Mouse (Mus musculus): ENCODE data around the gene Casz1. TPM values are rescaled to one million over a fixed set of nuclear protein-coding genes. Genes with fewer than 3 reads are reported as not detected.
A peak's percentile ranks its signal among the peaks of the same experiment; 100 is the strongest.

Casz1 gene
- total RNA-seq, 2 experiments from 2014 or later: 2.4 to 5.7 TPM

DNA sequence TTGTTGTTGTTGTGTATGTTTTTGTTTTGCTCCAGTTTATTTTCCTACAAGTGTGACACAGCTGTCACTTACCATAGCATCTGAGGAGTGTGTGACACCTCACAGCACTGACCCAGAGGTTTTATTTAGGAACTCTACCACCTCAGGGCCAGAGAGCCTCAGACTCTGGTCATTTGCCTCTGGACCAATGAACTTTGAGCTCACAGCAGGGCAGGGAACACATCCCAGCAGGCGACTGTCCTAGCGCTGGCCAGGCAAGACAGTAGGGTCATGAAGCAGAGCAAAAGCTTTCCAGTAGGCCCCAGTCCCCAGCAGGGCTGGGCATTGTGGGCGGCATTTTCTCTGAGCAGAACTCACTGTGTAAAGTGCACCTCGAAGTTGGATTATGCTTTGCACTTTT is 1.2 kb upstream of the Casz1 start:
- no peak for DNase-seq

DNA sequence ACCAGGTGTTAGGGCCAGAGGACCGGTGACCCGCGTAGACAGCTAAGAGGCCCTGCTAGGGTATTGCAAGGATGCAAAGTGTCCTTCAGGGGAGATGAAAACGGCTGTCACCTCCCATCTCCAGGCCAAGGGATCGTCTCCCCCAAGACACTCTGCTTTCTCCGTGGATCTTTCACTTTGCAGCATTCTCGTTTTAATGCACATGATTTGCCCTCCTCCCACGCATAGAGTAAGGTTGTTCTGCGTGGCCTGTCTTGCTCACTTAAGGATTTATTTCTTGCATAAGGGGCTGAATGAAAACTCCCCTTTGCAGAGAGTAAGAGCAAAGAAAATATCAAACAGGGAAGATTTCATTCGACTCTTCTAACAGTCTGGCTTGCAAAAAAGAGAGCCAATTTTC is 593 bp upstream of the Casz1 start:
- no peak for DNase-seq

DNA sequence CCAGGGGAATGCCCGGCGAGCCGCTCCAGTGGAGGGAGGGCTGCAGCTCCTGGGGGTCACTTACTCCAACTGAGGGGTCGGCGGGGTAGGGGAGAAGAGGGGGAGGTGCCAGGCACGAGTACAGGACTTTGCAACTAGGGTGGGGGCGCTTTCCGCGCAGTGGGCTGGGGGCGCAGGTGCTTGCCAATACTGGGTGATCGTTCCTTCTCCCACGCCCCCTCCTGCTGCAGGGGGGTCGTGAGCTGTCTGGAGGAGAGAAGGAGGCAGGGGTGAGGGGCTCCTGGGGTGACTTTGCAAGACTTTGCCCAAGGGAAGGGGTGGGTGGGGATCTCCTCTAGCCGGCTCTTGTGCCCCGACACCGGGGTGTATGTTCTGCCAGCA is 541 bp downstream of the Casz1 start:
- no peak for DNase-seq

DNA sequence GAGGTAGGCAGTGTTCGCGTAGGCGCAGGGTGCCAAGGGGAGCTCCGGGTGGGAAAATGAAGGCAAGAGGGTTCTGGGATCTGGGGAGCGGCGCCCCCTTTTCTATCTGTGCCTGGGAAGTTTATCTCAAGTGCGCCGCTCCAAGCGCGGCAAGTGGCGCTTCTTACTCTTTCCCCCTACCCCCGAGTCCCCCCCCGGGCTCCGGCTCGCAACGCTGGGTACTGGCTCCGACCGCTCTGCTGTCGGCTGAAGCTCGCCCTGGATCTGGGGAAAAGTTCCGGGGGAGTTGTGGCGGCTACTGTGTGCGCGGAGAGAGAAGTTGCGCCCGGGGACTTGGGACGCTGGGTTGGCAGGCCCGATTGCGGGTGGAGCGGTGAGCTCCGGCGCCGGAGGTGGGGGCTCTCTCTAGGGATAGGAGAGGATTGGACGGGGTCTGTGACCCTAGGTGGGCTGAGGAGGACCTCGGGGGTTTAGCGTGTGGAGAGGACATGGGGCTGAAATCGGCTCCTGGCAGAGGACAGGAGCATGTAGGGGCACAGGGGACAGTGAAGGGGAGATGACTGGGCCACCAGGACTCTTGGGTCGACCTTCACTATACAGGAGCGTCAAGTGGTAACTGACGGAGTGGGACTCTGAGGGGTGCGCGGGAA is 1.1 kb downstream of the Casz1 start:
- DNase-seq: peak; percentile 36 to 43

DNA sequence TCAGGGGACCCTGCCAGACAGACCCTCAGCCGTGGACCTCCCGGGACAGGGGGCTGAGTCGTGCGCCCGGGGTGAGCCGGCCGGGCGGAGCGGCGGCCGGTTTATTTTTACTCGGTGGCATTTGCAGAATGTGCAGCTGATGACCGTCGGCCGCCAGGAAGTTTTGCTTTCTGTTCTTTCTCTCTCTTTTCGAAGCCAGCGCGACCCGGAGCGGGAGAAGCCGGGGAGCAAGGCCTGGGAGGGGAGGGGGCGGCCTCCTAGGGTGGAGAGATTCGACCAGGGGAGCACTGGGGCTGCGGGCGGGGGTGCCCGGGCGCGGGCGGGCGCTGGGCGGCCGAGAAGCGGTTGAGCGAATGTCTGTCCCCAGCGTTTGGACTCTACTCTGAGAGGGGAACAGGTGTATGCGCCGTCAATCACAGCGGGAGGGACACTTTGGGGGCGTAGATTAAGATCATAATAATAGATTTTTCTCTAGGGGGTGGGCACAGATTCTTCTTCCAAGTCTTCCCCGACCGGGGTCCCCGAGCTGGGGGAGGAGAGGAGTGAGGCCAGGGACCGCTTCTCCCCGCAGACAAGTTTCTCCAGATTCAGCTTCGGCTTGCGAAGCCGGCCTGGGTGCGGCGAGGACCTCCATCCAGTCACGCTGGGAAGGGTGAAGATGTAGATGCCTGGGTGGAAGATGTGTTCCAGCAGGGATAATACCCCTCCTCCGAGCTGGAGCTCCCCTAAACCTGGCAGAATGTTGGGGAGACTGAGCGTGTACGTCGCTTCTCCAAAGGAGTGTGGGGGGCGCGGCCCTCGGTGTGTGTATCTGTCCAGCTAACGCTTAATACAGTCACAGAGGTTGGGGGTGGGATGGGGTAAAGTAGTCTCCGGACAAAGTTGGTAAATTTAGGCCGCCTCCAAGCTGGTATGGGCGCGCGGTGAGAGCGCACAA is 1.9 kb downstream of the Casz1 start:
- DNase-seq: peak; percentile 24 to 39

DNA sequence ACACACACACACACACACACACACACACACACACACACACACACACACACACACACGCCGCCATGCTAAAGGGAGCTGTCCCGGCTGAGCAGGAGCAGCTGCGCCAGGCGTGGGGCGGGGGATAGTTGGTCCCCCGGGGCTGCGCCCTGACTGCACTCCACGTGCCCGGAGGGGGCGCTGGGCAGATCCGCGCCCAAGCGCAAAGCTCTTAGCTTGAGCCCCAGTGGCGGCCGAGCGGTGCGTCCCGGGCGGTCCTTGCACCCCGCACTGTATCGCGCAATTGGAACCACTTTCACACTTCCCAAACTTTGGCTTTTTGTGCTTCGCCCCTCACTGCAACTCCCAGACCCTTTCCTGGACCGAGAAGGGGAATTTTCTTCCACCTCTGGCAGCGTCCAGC is 2.6 kb downstream of the Casz1 start:
- peak; percentile 37 to 60 for DNase-seq

DNA sequence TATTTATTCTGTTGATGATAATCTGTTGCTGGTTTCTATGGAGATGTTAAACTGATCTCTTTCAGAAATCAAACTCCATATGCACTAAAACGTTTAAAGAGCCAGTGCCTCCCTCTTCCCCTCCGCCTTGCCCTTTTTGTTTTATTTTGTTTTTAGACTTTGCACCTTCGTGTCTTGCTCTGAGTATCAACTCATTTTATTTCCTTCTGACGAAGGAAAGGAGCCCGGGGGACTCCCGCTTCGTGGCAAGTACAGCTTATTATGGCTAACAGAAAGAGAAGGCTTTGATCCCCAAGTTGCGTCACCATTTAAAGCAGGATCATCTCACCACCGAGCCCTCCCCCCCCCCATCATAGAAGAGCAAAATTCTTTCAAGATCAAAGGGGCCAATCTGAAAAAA is 3.2 kb downstream of the Casz1 start:
- no peak for DNase-seq

DNA sequence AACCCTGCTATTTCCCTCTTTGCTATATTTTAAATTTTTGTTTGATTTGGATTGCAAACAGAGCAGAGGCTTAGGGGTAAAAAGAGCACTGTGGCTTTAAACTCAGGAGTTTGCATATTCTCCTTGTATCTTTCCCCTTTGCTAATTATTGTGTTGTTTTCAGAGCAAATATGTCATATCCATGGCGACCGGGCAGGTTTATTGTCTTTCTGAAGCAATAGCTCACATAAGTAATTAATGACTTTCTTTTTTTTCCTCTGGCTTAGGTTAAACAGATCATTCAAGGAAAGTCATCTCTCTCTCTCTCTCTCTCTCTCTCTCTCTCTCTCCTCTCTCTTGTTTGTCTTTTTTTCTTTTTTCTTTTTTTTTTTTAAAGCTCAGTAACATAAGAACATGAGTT is 4.6 kb downstream of the Casz1 start:
- DNase-seq: no peak

DNA sequence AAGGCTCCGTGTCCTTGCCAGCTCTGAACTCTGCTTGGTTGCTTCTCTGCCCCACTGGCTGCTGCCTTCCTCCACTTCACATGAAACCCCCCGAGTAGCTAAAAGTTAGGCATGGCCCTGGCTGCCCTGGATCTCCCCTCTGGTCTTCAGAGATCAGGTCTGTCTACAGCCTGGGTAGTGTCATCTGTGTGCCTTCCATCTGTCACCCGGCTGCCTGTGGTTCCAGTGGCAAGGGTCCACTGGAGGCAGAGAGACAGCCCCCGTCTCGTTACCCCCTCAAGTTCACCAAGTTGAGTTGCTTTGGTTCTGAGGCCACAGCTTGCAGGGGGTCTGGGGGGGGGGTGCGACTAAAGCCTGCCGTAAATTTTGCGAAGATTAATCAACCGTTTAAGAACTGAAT is 6.5 kb downstream of the Casz1 start:
- no peak for DNase-seq

DNA sequence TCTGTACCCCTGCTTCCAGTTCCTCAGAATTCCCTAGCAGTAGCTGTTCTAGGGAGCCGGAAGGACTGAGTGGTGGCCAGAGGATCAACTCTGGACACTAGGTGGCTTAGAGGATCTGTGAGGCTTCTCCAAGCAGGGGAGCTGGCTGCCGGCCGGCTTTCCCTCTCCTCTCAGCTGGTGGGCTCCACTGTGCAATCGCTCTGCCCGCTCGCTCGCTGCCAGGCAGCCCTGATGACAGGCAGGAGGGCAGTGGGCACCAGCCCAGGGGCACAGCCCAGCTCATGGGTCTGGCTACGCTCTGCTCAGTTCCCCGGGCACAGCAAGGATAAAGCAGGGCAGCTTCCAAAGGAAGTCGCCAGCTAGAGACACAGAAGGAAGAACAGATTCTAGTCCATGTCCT is 7.7 kb downstream of the Casz1 start:
- peak; percentile 23 to 28 for DNase-seq

DNA sequence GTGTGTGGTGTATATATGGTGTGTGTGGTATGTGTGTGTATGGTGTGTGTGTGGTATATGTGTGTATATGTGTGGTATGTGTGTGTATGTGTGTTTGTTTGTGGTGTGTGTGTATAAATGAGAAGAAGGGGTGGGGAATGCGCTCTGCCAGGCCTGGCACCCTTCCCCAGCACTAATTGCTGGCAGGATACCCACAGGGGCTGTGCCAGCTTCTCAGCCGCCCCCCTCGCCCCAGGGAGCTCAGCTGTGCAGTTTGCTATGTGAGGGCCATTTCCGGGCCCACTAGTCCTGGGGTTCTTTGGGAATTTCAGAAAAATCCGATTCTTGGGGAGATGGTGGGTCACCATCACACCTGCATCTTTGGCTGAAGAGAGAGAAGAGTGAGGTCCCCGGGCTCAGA is 9.0 kb downstream of the Casz1 start:
- no peak for DNase-seq

DNA sequence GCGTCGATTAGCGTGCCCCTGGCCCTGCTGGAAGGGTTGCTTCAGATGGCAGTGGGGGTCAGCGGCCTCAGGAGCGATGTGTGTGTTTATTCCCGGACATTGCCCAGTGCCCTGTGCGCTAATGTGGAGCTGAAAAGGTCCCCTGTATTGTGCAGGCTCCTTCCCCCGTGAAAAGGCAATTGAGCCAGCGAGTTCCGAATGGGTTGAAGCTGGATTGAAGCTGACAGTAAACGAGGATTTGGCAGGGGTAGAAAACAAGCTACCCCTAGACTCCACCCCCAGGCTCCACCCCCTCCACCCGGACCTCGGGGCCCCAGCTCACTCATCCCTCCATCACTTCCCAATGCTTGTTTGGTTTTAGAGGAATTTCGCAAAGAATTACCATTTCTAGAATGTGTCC is 12.3 kb downstream of the Casz1 start:
- DNase-seq: no peak

DNA sequence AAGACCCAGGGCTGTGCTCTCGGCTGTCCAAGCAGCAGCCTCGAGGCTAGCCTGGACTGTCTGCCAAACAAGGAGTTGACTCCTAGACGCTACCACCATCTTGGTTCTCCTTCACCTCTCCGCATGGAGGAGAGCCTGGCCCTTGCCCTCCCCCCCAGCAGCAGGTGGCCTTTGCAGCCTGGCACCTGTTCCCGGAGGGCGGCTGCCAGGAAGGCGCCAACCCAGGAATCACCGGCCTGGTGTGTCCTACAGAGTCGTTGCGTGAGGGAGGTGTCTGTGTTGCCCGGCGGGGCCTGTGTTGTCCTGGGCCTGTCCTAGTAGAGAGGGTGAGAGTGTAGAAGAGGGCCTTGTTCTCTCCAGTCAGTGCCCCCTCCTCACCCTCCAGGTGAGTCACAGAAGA is 13.9 kb downstream of the Casz1 start:
- DNase-seq: no peak

DNA sequence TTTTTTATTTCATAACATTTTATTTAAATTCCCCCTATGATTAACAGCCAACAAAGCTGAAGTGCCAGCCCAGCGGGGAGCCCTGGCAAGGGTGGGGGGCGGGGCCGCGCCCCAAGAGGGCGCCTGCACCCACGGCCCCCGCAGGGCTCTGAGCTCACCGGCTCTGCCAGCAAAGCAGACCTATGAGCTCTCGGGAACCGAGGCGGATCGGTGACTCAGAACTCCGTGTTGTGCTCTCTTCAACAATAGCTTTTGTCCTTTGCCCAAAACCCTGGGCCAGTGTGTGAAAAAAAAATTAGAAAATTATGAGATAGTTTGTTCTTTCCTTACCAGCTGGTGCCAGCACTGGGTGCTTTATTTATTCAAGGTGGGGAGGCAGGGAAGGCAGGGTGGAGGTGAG is 15.9 kb downstream of the Casz1 start:
- DNase-seq: peak; percentile 26 to 31

DNA sequence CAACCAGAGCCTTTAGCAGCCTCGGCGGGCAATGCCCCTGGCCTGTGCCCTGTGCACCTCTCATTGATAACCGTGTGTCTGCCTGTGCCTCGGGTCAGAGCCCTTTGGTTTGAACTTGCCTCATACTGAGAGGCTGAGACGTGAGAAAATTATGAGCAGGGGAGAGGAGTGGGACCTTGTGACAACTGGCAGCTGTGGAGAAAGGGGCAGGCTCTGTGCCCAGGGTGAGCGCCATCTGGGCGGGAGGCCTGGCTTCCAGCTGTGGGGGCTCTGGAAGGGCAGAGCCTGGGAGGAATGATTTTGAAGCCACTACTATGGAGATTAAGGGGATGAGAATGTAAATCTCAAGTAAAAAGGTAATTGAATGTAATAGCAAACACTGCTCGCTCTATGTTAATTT is 19.1 kb downstream of the Casz1 start:
- DNase-seq: no peak

DNA sequence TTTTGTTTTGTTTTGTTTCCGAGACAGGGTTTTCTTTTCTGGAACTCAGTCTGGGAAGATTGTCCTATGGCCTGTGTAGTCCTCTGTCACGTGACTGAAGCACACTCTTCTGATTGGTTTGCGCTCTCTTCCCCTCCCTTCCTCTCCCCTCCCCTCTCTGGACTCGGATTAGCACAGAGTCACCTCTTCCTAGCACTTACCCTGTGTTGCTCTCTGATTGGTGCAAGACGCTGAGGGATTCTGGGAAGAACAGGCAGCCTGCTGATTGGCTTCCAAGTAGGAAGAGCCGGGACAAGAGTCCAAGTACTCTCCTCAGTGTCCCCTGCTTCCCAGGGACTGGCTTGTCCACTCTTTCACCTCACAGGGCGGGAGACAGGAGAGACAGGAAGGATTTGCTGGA is 26.1 kb downstream of the Casz1 start:
- DNase-seq: no peak

DNA sequence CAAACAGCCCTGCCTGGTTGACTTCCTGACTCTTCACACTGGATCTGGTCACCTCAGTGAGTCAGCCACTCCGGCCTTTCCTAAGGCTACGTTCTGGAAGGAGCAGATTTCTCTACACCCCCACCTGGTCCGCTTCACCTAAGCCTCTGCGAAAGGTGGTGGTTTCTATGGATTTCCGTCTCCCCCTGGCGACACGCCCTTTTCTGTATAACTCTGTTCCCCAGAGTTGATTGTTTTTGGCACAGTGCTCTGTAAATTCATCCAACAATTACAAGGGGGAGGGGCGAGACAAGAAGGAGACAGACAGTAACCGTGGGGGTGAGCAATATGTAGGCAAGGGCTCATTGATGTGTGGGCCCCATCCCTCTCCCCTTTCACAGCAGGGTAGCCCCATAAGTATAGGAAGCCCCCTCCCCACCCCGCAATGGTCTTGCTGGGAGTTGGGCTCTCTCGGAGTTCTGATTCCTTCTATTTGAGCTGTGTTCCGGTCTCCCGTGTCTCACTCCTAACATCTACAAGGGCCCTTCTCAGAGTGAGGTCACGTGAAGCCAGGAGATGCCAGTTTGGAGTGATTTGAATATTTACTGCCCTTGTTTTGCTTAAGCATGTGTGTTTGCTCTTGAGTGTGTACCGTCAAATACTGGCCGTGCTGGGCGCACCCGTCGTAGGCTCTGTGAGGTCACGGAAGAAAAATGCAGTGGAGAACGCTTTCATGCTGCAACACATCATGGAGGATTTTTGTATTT is 29.2 kb downstream of the Casz1 start:
- no peak for DNase-seq

DNA sequence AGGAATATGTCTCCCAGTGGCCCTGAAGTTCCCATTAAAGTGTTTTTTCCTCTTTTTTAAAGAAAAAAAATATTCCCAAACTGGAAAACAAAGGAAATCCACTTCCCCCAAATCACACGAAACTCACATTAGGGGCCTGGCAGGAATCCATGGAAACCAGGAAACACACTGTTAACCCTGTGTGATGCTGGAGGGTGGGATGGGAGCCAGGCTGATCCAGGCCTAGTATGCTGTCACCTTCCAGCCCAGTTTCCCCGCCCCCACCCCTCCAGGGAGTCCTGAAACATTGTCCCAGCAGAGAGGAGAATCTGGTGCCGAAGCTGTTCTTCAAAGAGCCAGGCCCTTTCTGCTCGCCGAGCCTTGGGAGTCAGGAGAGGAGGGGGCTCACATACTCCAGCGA is 32.2 kb downstream of the Casz1 start:
- peak in 1 of 2 experiments; percentile 32 for DNase-seq

DNA sequence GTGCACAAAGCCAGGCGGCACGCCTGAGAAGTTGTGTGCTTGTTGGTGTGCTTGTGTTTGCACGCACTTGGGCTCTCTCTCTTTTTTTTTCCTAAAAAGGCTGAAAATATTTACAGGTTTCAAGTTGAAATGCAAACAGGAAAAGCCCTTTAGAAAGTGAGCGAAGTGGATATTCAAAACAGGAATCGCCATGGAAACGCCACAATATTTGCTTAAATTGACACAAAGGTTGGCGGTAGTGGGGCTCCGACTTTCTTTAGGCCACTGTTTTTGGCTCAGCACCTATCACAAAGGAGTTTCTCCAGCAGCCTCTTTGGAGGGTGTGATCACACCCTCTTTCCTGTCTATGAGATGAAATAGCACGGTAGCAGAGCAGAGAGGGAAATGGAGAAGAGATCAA is 32.8 kb downstream of the Casz1 start:
- no peak for DNase-seq

DNA sequence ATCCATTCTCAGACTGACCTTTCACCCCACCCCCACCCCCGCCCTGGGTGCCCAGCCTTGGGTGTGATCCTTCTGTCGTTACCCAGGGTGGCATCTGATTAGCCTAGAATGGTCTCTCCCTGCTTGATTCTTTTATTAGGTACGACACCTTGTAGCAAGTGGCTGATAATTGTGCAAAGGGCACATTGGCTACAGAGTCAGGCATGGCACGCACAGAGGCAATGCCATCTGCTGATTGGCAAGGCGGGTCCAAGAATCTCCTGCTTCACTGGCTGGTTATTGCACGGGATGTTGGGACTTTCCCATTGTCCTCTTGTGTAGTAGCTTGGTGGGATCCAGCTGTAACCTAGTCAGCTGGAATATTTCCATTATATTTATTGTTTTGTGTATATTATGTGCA is 33.4 kb downstream of the Casz1 start:
- DNase-seq: no peak

DNA sequence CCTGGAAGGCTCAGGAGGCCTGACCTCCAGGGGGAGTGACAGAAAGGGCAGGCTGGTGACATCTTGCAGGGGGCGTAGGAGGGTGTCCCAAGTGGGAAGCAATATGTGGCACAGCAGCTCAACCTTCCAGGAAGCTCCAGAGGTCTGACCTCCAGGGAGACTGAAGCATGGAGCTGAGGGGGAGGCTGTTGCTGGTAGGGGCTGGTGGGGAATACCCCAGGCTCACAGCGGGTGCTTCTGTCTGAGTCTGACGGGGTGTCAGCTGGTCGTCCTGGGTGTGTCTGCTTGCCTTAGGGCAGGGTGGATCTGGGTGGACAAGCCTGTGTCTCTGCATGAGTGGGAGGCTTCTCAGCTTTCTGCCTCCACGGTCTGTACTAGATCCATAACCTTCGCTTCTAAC is 38.1 kb downstream of the Casz1 start:
- DNase-seq: no peak

DNA sequence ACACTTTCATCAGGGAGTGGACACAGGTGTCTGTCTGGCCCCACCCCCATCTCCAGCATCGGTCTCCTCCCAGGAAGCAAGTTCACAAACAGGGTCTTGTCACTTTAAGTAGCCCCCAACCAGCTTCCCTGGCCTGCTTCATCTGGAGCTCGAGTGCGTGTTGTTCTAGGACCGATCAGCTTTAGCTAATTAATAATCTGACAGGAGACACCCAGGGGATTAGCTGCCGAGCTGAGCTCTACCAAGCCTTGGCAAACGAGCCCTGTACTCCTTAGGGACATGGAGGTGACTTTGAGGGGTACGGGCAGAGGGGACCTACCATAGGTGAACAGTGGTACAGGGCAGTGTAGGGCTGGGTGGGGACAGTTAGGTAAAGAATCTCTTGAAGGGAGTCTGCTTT is 40.7 kb downstream of the Casz1 start:
- DNase-seq: no peak

DNA sequence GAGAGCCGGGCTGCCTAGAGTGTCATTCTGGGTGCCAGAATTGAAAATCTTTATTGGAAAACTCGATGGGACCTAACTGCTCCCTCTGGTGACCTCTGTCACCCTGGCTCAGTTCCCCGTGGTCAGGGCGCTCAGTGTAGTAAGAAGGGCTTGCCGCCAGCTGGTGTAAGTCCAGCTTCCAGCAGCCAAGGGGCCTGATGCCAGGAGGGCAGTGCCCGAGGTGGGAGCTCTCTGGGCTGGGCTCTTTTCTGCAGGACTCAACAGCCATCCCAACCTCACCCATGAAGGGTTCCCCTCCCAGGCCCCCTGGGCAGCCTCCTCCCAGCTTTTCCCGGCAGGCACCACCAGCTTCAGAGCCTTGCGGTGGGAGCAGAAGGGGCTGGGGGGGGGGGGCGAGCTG is 42.0 kb downstream of the Casz1 start:
- peak; percentile 73 to 75 for DNase-seq

Measured in adrenal gland, postnatal 36 days (tissue).